Mouse (Mus musculus): ENCODE data around the gene Olfr434. TPM values are rescaled to one million over a fixed set of nuclear protein-coding genes. Genes with fewer than 3 reads are reported as not detected.
A peak's percentile ranks its signal among the peaks of the same experiment; 100 is the strongest.

The Olfr434 gene
- polyA plus RNA-seq, 1 experiment = not detected

GRCm38 (mm10) chr6:43265363-43266041 is 52.7 kb downstream of the Olfr434 start, which contains the start of gene Arhgef5:
Gene Arhgef5, plus strand, starts transcription at chr6:43265582.
- Histone ChIP-seq H3K4me1 (ENCODE audit: control insufficient read depth, insufficient read depth, low read length) (no peaks in the 10 kb centered on the region), H3K27ac (ENCODE audit: control insufficient read depth, insufficient read depth, low read depth, low read length, poor library complexity) (no peak within 1 kb of the TSS; the same call in 1 of the 2 replicates), H3K4me3 (replicated peaks; ENCODE audit: control insufficient read depth, low read depth, low read length) (peak within 1 kb of the TSS; percentile 30)
- TF ChIP-seq POLR2A (IDR thresholded peaks at IDR 0.05; ENCODE audit: borderline replicate concordance, control insufficient read depth, low read depth, low read length) (no peak), CTCF (IDR thresholded peaks at IDR 0.05; ENCODE audit: control insufficient read depth, insufficient read depth, low read length) (no peak)
- 1% methylated on average over 48 of the region's 48 CpGs for WGBS

- TF ChIP-seq CTCF (IDR thresholded peaks at IDR 0.05; ENCODE audit: control insufficient read depth, insufficient read depth, low read length) = no peak
- no peak for TF ChIP-seq POLR2A (IDR thresholded peaks at IDR 0.05; ENCODE audit: borderline replicate concordance, control insufficient read depth, low read depth, low read length)
- 3% methylated on average over 8 of the region's 8 CpGs for WGBS
- Histone ChIP-seq H3K4me1 (ENCODE audit: control insufficient read depth, insufficient read depth, low read length) (no peaks in the 10 kb centered on the region), H3K27ac (ENCODE audit: control insufficient read depth, insufficient read depth, low read depth, low read length, poor library complexity) (no peak overlapping the region), H3K4me3 (replicated peaks; ENCODE audit: control insufficient read depth, low read depth, low read length) (no peak overlapping the region)
Measured at GRCm38 (mm10) chr6:43266356-43266755, 53.5 kb downstream of the Olfr434 start.

Other genes with a start within 250 kb of the Olfr434 start
- not detected in 2 replicates for gene Olfr441, start 106.7 kb upstream of the Olfr434 start, polyA plus RNA-seq (2011; ENCODE audit: insufficient read depth, insufficient read length, low replicate concordance, missing spikeins)
- gene Olfr237-ps1, start 66.5 kb upstream of the Olfr434 start, polyA plus RNA-seq (2011; ENCODE audit: insufficient read depth, insufficient read length, low replicate concordance, missing spikeins) = not detected in 2 replicates
- not detected in 2 replicates for gene Olfr437, start 49.7 kb upstream of the Olfr434 start, polyA plus RNA-seq (2011; ENCODE audit: insufficient read depth, insufficient read length, low replicate concordance, missing spikeins)
- not detected in 2 replicates for gene Olfr13, start 40.9 kb upstream of the Olfr434 start, polyA plus RNA-seq (2011; ENCODE audit: insufficient read depth, insufficient read length, low replicate concordance, missing spikeins)
- gene Olfr435, start 15.9 kb upstream of the Olfr434 start, polyA plus RNA-seq (2011; ENCODE audit: insufficient read depth, insufficient read length, low replicate concordance, missing spikeins) = not detected in 2 replicates
- not detected in 2 replicates for gene Olfr47, start 18.5 kb downstream of the Olfr434 start, polyA plus RNA-seq (2011; ENCODE audit: insufficient read depth, insufficient read length, low replicate concordance, missing spikeins)
- 2.0 and 2.5 TPM in 2 replicates for gene Arhgef5, start 52.6 kb downstream of the Olfr434 start, polyA plus RNA-seq (2011; ENCODE audit: insufficient read depth, insufficient read length, low replicate concordance, missing spikeins)
- not detected in 2 replicates for gene Nobox, start 96.5 kb downstream of the Olfr434 start, polyA plus RNA-seq (2011; ENCODE audit: insufficient read depth, insufficient read length, low replicate concordance, missing spikeins)